Mouse (Mus musculus): ENCODE results near the gene Maml1. TPM values are rescaled to one million over a fixed set of nuclear protein-coding genes. Genes with fewer than 3 reads are reported as not detected.
A peak's percentile ranks its signal among the peaks of the same experiment; 100 is the strongest.

Gene Maml1
- total RNA-seq (2014; fragmentation: Nextera tagmentation) (34.4 and 44.8 TPM in 2 replicates), total RNA-seq (2017) (5.5 and 6.1 TPM in 2 replicates), polyA plus RNA-seq (2012) (15.2 and 17.8 TPM in 2 replicates)

DNA sequence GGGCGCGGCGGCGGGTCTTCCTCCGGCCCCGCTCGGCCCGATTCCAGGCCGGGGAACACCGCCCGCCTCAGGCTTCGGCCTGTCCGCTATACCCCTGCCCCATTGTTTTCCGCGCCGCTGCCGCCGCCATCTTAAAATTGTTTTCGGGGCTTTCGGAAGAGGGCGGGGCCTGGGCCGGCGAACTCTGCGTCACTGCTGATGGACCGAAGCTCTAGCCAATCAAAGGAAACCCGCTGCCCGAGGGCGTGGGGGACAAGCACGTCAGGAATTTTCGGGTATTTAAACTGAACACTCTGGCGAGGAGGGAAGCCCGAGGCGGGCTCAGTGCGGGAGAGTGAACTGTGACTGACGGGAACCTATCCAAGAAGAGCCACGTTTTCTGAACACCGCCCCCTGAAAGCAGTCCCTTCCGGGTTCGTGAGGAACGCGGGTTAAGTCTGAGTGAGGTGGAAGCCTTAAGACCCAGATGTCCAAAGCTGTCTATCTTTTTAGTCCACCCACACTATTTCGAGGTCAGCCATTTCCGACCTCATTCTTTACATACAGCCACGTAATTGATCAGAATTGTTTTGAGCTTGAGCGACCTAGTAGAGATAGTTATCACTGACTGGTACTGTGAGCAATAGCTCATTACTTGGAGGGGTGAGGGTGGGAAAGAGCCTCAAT, at the start of gene Maml1:
TSS of gene Maml1 (minus strand) at position 122 of the 666 bp plus-strand sequence.
- Histone ChIP-seq H3K4me3 (ENCODE audit: low read depth, low read length) (peak within 1 kb of the TSS; percentile 96), H3K4me1 (ENCODE audit: insufficient read depth, low read depth, low read length) (peaks cover 52% of the 10 kb centered on the region), H3K27me3 (ENCODE audit: insufficient read depth, low read length) (no peaks in the 10 kb centered on the region), H3K36me3 (replicated peaks) (peaks cover 68% of the 10 kb centered on the region), H3K9me3 (replicated peaks) (no peaks in the 10 kb centered on the region)
- ATAC-seq (ENCODE audit: extremely low read depth, insufficient number of reproducible peaks, low FRiP score, poor library complexity, severe bottlenecking) (peak; percentile 99), DNase-seq (ENCODE audit: low spot score) (peak; percentile 88)
- TF ChIP-seq CTCF (IDR thresholded peaks at IDR 0.05; ENCODE audit: low read depth, low read length), result no peak
- peak; percentile 52; the same call in 1 of the 2 replicates for TF ChIP-seq POLR2AphosphoS5 (IDR thresholded peaks at IDR 0.05; ENCODE audit: insufficient replicate concordance, low read depth, low read length)

DNA sequence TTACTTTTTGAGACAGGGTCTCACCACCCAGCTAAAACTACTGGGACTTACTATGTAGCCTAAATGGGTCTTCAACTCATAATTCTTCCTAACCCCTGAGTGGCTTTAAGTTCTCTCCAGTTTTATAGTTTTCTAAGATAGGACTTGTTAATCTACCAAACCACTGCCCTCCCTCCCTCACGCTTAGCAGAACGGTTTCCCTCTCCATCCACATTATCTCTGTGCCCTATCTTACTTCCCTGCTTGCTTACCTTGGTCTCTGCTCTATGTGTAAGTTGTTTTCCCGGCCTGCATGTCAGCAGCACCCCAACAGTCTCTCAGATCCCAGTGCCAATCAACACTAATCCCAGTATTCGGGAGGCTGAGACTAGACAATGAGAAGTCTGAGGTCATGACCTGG, 44.8 kb upstream of the Maml1 start:
- no peaks in the 10 kb centered on the region for H3K36me3 ChIP-seq (replicated peaks)
- peaks cover 15% of the 10 kb centered on the region for H3K27me3 ChIP-seq (ENCODE audit: insufficient read depth, low read length)
- no peak for DNase-seq (ENCODE audit: low spot score)
- no peak overlapping the region for H3K4me3 ChIP-seq (ENCODE audit: low read depth, low read length)
- H3K9me3 ChIP-seq (replicated peaks), result no peaks in the 10 kb centered on the region
- H3K4me1 ChIP-seq (ENCODE audit: insufficient read depth, low read depth, low read length), result peaks cover 4% of the 10 kb centered on the region; the same call in 1 of the 2 replicates
- ATAC-seq (ENCODE audit: extremely low read depth, insufficient number of reproducible peaks, low FRiP score, poor library complexity, severe bottlenecking), result no peak
- TF ChIP-seq GATA2 (IDR thresholded peaks at IDR 0.05; ENCODE audit: borderline replicate concordance, low read depth, low read length) (no peak), GATA1 (IDR thresholded peaks at IDR 0.05; ENCODE audit: borderline replicate concordance, low read length) (no peak), CTCF (IDR thresholded peaks at IDR 0.05; ENCODE audit: low read depth, low read length) (no peak), TAL1 (conservative IDR thresholded peaks at IDR 0.05; ENCODE audit: low read depth, low read length) (no peak), POLR2AphosphoS5 (IDR thresholded peaks at IDR 0.05; ENCODE audit: insufficient replicate concordance, low read depth, low read length) (no peak)

DNA sequence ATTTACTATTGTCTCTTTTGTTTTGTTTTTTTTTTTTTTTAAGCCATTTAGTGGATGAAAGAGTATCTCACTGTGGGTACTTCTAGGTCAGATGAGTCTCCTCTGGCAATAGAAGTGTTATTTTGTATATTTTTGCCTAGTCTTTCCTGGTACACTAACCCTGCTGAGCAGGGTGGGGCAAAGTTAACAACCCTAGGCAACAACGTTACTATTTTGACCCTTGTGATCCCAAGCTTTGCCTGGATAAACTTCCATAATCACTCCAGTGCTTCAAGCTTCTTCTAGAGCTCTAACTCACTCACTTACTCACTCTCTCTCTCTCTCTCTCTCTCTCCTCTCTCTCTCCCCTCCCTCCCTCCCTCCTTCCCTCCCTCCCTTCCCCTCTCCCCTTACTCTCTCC, 44.0 kb upstream of the Maml1 start:
- ATAC-seq (ENCODE audit: extremely low read depth, insufficient number of reproducible peaks, low FRiP score, poor library complexity, severe bottlenecking), result no peak
- no peak for TF ChIP-seq GATA1 (IDR thresholded peaks at IDR 0.05; ENCODE audit: borderline replicate concordance, low read length)
- TF ChIP-seq CTCF (IDR thresholded peaks at IDR 0.05; ENCODE audit: low read depth, low read length), result no peak
- TF ChIP-seq TAL1 (conservative IDR thresholded peaks at IDR 0.05; ENCODE audit: low read depth, low read length), result no peak
- no peak for TF ChIP-seq GATA2 (IDR thresholded peaks at IDR 0.05; ENCODE audit: borderline replicate concordance, low read depth, low read length)
- no peak for TF ChIP-seq POLR2AphosphoS5 (IDR thresholded peaks at IDR 0.05; ENCODE audit: insufficient replicate concordance, low read depth, low read length)
- H3K27me3 ChIP-seq (ENCODE audit: insufficient read depth, low read length), result peaks cover 15% of the 10 kb centered on the region

DNA sequence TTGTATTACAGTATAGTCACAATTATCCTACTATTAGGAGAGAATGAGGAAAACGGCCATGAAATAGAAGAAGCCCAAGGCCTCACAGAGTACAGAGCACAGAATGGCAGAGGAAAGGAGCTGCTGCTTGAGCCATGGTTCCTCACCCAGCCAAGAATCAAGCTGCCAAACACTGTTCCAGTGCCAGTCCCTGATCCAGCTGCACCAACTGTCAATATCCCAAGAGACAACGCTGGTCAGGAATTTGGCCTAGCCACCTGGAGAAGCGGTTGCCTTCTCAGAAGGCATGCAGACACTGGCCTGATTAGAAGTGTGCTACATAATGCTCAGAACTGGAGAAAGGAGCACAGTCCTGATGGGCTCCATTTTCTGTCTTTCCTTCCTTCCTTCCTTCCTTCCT, 41.1 kb upstream of the Maml1 start:
- TF ChIP-seq GATA1 (IDR thresholded peaks at IDR 0.05; ENCODE audit: borderline replicate concordance, low read length) (no peak), CTCF (IDR thresholded peaks at IDR 0.05; ENCODE audit: low read depth, low read length) (no peak), POLR2AphosphoS5 (IDR thresholded peaks at IDR 0.05; ENCODE audit: insufficient replicate concordance, low read depth, low read length) (no peak), GATA2 (IDR thresholded peaks at IDR 0.05; ENCODE audit: borderline replicate concordance, low read depth, low read length) (no peak), TAL1 (conservative IDR thresholded peaks at IDR 0.05; ENCODE audit: low read depth, low read length) (no peak)
- H3K27me3 ChIP-seq (ENCODE audit: insufficient read depth, low read length), result peaks cover 15% of the 10 kb centered on the region
- ATAC-seq (ENCODE audit: extremely low read depth, insufficient number of reproducible peaks, low FRiP score, poor library complexity, severe bottlenecking) (no peak), DNase-seq (ENCODE audit: low spot score) (no peak)
- no peak overlapping the region for H3K4me3 ChIP-seq (ENCODE audit: low read depth, low read length)
- H3K36me3 ChIP-seq (replicated peaks), result peaks cover 16% of the 10 kb centered on the region
- H3K4me1 ChIP-seq (ENCODE audit: insufficient read depth, low read depth, low read length), result peaks cover 6% of the 10 kb centered on the region; the same call in 1 of the 2 replicates
- H3K9me3 ChIP-seq (replicated peaks), result no peaks in the 10 kb centered on the region

More for the DNA sequence above, 44.0 kb upstream of the Maml1 start:
- no peaks in the 10 kb centered on the region for H3K9me3 ChIP-seq (replicated peaks)
- H3K4me3 ChIP-seq (ENCODE audit: low read depth, low read length), result no peak overlapping the region
- peaks cover 4% of the 10 kb centered on the region; the same call in 1 of the 2 replicates for H3K4me1 ChIP-seq (ENCODE audit: insufficient read depth, low read depth, low read length)
- DNase-seq (ENCODE audit: low spot score), result no peak
- H3K36me3 ChIP-seq (replicated peaks), result no peaks in the 10 kb centered on the region

DNA sequence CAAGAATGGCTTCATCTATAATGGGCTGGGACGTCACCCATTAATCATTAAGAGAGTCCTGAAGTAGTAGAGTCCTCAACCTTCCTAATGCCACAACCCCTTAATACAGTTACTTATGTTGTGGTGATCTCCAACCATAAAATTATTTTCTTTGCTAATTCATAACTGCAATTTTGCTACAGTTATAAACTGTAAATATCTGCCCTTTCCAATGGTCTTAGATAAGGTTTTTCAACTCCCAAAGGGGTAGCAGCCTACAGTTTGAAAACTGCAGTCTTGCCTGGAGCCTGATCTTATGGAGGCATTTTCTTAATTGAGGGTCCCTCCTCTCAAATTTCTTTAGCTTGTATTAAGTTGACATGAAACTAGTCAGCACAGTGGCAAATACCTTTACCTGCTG, 37.3 kb upstream of the Maml1 start:
- Histone ChIP-seq H3K9me3 (replicated peaks) (no peaks in the 10 kb centered on the region), H3K4me1 (ENCODE audit: insufficient read depth, low read depth, low read length) (peaks cover 11% of the 10 kb centered on the region), H3K27me3 (ENCODE audit: insufficient read depth, low read length) (peaks cover 4% of the 10 kb centered on the region), H3K4me3 (ENCODE audit: low read depth, low read length) (no peak overlapping the region), H3K36me3 (replicated peaks) (peaks cover 18% of the 10 kb centered on the region)
- DNase-seq (ENCODE audit: low spot score), result no peak
- no peak for ATAC-seq (ENCODE audit: extremely low read depth, insufficient number of reproducible peaks, low FRiP score, poor library complexity, severe bottlenecking)
- TF ChIP-seq TAL1 (conservative IDR thresholded peaks at IDR 0.05; ENCODE audit: low read depth, low read length), result no peak
- no peak for TF ChIP-seq POLR2AphosphoS5 (IDR thresholded peaks at IDR 0.05; ENCODE audit: insufficient replicate concordance, low read depth, low read length)
- TF ChIP-seq GATA2 (IDR thresholded peaks at IDR 0.05; ENCODE audit: borderline replicate concordance, low read depth, low read length), result no peak
- TF ChIP-seq CTCF (IDR thresholded peaks at IDR 0.05; ENCODE audit: low read depth, low read length), result no peak
- TF ChIP-seq GATA1 (IDR thresholded peaks at IDR 0.05; ENCODE audit: borderline replicate concordance, low read length), result no peak

DNA sequence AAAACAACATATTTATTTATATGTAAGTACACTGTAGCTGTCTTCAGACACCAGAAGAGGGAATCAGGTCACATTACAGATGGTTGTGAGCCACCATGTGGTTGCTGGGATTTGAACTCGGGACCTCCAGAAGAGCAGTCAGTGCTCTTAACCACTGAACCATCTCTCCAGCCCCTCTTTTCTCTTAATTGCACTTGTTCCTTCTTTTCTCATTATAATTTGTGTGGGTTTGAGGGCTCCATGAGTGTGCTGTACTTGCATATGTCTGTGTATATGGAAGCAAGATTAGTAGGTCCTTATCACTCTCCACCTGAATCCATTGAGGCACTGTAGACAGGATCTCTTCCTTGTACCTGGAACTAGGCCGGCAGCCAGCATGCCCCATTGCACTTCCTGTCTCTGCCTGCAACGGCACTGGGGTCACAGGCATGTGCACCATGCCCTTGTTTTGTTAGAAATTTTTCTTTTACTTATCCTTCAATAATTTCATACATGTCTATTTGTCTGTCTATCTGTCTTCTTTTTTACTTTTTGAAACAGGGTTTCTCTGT, 36.0 kb upstream of the Maml1 start:
- TF ChIP-seq GATA1 (IDR thresholded peaks at IDR 0.05; ENCODE audit: borderline replicate concordance, low read length), result no peak
- TF ChIP-seq TAL1 (conservative IDR thresholded peaks at IDR 0.05; ENCODE audit: low read depth, low read length), result no peak
- TF ChIP-seq POLR2AphosphoS5 (IDR thresholded peaks at IDR 0.05; ENCODE audit: insufficient replicate concordance, low read depth, low read length), result no peak
- TF ChIP-seq GATA2 (IDR thresholded peaks at IDR 0.05; ENCODE audit: borderline replicate concordance, low read depth, low read length), result no peak
- TF ChIP-seq CTCF (IDR thresholded peaks at IDR 0.05; ENCODE audit: low read depth, low read length), result no peak
- peaks cover 18% of the 10 kb centered on the region for H3K4me1 ChIP-seq (ENCODE audit: insufficient read depth, low read depth, low read length)
- no peak for DNase-seq (ENCODE audit: low spot score)
- peaks cover 18% of the 10 kb centered on the region for H3K36me3 ChIP-seq (replicated peaks)
- H3K9me3 ChIP-seq (replicated peaks), result no peaks in the 10 kb centered on the region
- no peaks in the 10 kb centered on the region for H3K27me3 ChIP-seq (ENCODE audit: insufficient read depth, low read length)
- no peak overlapping the region for H3K4me3 ChIP-seq (ENCODE audit: low read depth, low read length)
- no peak for ATAC-seq (ENCODE audit: extremely low read depth, insufficient number of reproducible peaks, low FRiP score, poor library complexity, severe bottlenecking)
